Mouse (Mus musculus) liver, adult 2 months (tissue): ENCODE results near the gene C8a. TPM values are rescaled to one million over a fixed set of nuclear protein-coding genes. Genes with fewer than 3 reads are reported as not detected.
A peak's percentile ranks its signal among the peaks of the same experiment; 100 is the strongest.

Experiments
- DNase-seq: peaks from one replicate; pipeline ENCODE4 v3.0.0-alpha.2; 2011; ENCODE audit warnings: low read depth, low spot score; ENCODE audit errors: extremely low read depth
- H3K27ac ChIP-seq: fragments of 200-500 bp; replicated peaks from 2 replicates; pipeline ENCODE4 v1.5.1; 2012; ENCODE audit warnings: low read depth, mild to moderate bottlenecking, control low read depth, inconsistent platforms, low read length; ENCODE audit not compliant: insufficient read depth
- H3K27me3 ChIP-seq: fragments of 200-500 bp; 2 replicates; pipeline ENCODE4 v1.6.1; 2012; ENCODE audit warnings: mild to moderate bottlenecking, moderate library complexity, low read length, inconsistent platforms; ENCODE audit not compliant: control insufficient read depth, insufficient read depth
- H3K36me3 ChIP-seq: fragments of 200-500 bp; 2 replicates; pipeline ENCODE4 v1.6.1; 2012; ENCODE audit warnings: low read length, inconsistent platforms; ENCODE audit not compliant: control insufficient read depth, insufficient read depth
- H3K4me1 ChIP-seq: fragments of 200-500 bp; 2 replicates; pipeline ENCODE4 v1.6.1; 2011; ENCODE audit warnings: low read length; ENCODE audit not compliant: control insufficient read depth, insufficient read depth
- H3K4me3 ChIP-seq: fragments of 200-500 bp; 2 replicates; pipeline ENCODE4 v1.5.1; 2011; ENCODE audit warnings: low read depth, mild to moderate bottlenecking, control low read depth, low read length, moderate library complexity; ENCODE audit not compliant: insufficient read depth
- H3K79me2 ChIP-seq: fragments of 200-500 bp; 2 replicates; pipeline ENCODE4 v1.6.1; 2012; ENCODE audit warnings: inconsistent platforms, mild to moderate bottlenecking, low read length, moderate library complexity; ENCODE audit not compliant: control insufficient read depth, insufficient read depth
- H3K9ac ChIP-seq: fragments of 200-500 bp; 2 replicates; pipeline ENCODE4 v1.6.1; 2012; ENCODE audit warnings: low read depth, mild to moderate bottlenecking, control low read depth, inconsistent platforms, low read length
- CTCF ChIP-seq: fragments of 200-500 bp; IDR thresholded peaks from 2 replicates; pipeline ENCODE4 v1.5.1; 2011; ENCODE audit warnings: low read depth, low read length, control low read depth
- POLR2A ChIP-seq: fragments of 200-500 bp; IDR thresholded peaks from 2 replicates; pipeline ENCODE4 v1.6.1; 2011; ENCODE audit warnings: low read length, control low read depth; ENCODE audit not compliant: insufficient read depth; ENCODE audit errors: extremely low read depth
- WGBS: fragments of 180-500 bp; shearing (Covaris S2); methylation state at CpG from one replicate; pipeline ENCODE4 v1.1.7; 2018; 5-methylcytosine and 5-hydroxymethylcytosine counted together
- polyA plus RNA-seq: library from polyadenylated mRNA; depleted of rRNA; stranded (reverse); fragments of >200 nt; gene quantifications from 2 replicates; pipeline ENCODE4 v1.2.3, GENCODE M21; 2012
- total RNA-seq: library from RNA; depleted of rRNA; stranded (reverse); fragments of >200 nt; gene quantifications from 2 replicates; pipeline ENCODE4 v1.2.3, GENCODE M21; 2014

The C8a gene
- total and polyA plus RNA-seq, 2 experiments, result 71.3 to 250 TPM

GRCm38 (mm10) chr4:104805414-104806257, 70.6 kb downstream of the C8a start:
- H3K27me3 ChIP-seq, result no peaks in the 10 kb centered on the region
- peaks cover 18% of the 10 kb centered on the region for H3K36me3 ChIP-seq
- no peak for DNase-seq
- 91% methylated on average over 19 of the region's 19 CpGs for WGBS
- no peak overlapping the region; the same call in 1 of the 2 replicates for H3K27ac ChIP-seq
- H3K9ac ChIP-seq, result no peak overlapping the region
- no peak overlapping the region for H3K4me3 ChIP-seq
- TF ChIP-seq POLR2A (no peak), CTCF (no peak)
- H3K79me2 ChIP-seq, result no peaks in the 10 kb centered on the region
- peaks cover 11% of the 10 kb centered on the region for H3K4me1 ChIP-seq

- Histone ChIP-seq H3K36me3 (peaks cover 24% of the 10 kb centered on the region), H3K27me3 (no peaks in the 10 kb centered on the region), H3K79me2 (no peaks in the 10 kb centered on the region), H3K9ac (no peak overlapping the region), H3K4me1 (peaks cover 11% of the 10 kb centered on the region), H3K27ac (peak overlapping the region; percentile 90), H3K4me3 (no peak overlapping the region)
- 20% methylated on average over 4 of the region's 4 CpGs for WGBS
- DNase-seq, result peak; percentile 94
- TF ChIP-seq POLR2A (no peak), CTCF (no peak)
Observed at GRCm38 (mm10) chr4:104804100-104804499, 72.1 kb downstream of the C8a start.

GRCm38 (mm10) chr4:104801625-104802024, 74.6 kb downstream of the C8a start:
- H3K27me3 ChIP-seq, result no peaks in the 10 kb centered on the region

GRCm38 (mm10) chr4:104798951-104799350, 77.2 kb downstream of the C8a start:
- no peak overlapping the region for H3K4me3 ChIP-seq
- H3K79me2 ChIP-seq, result 0 out of 2 replicates have a peak, but pooled peaks cover 1% of the 10 kb centered on the region
- no peak overlapping the region for H3K27ac ChIP-seq
- peaks cover 5% of the 10 kb centered on the region for H3K4me1 ChIP-seq
- DNase-seq, result no peak
- peaks cover 54% of the 10 kb centered on the region for H3K36me3 ChIP-seq
- WGBS, result 92% methylated on average over 9 of the region's 9 CpGs
- H3K9ac ChIP-seq, result no peak overlapping the region
- TF ChIP-seq POLR2A (no peak), CTCF (no peak)
- H3K27me3 ChIP-seq, result no peaks in the 10 kb centered on the region

More at GRCm38 (mm10) chr4:104801625-104802024, 74.6 kb downstream of the C8a start:
- Histone ChIP-seq H3K9ac (no peak overlapping the region), H3K79me2 (no peaks in the 10 kb centered on the region), H3K36me3 (peaks cover 32% of the 10 kb centered on the region), H3K27ac (no peak overlapping the region), H3K4me3 (no peak overlapping the region), H3K4me1 (peaks cover 11% of the 10 kb centered on the region)
- DNase-seq, result no peak
- TF ChIP-seq CTCF, result no peak
- no peak for TF ChIP-seq POLR2A
- WGBS, result 94% methylated on average over 3 of the region's 3 CpGs

GRCm38 (mm10) chr4:104792111-104792510, 84.1 kb downstream of the C8a start:
- WGBS, result 58% methylated on average over 4 of the region's 4 CpGs
- peaks cover 84% of the 10 kb centered on the region for H3K36me3 ChIP-seq
- TF ChIP-seq CTCF (no peak), POLR2A (no peak)

GRCm38 (mm10) chr4:104782346-104782745, 93.9 kb downstream of the C8a start:
- Histone ChIP-seq H3K79me2 (no peaks in the 10 kb centered on the region), H3K27ac (no peak overlapping the region), H3K27me3 (no peaks in the 10 kb centered on the region), H3K36me3 (peaks cover 73% of the 10 kb centered on the region), H3K4me3 (no peak overlapping the region), H3K4me1 (peaks cover 5% of the 10 kb centered on the region), H3K9ac (no peak overlapping the region)
- TF ChIP-seq CTCF, result no peak
- TF ChIP-seq POLR2A, result no peak
- DNase-seq, result no peak
- WGBS, result 83% methylated on average over 4 of the region's 4 CpGs

More at GRCm38 (mm10) chr4:104792111-104792510, 84.1 kb downstream of the C8a start:
- no peak overlapping the region for H3K9ac ChIP-seq
- no peaks in the 10 kb centered on the region for H3K27me3 ChIP-seq
- 0 out of 2 replicates have a peak, but pooled peaks cover 2% of the 10 kb centered on the region for H3K79me2 ChIP-seq
- H3K4me1 ChIP-seq, result no peaks in the 10 kb centered on the region
- no peak overlapping the region for H3K27ac ChIP-seq
- no peak overlapping the region for H3K4me3 ChIP-seq
- DNase-seq, result no peak
